Mouse (Mus musculus) erythroblast, embryonic 14.5 days (primary cell): ENCODE data around the gene Gm5741. TPM values are rescaled to one million over a fixed set of nuclear protein-coding genes. Genes with fewer than 3 reads are reported as not detected.

Source experiments
- H3K27me3 ChIP-seq: 2 replicates; pipeline ENCODE4 v1.6.1; 2012; ENCODE audit warnings: inconsistent platforms; ENCODE audit not compliant: control insufficient read depth
- H3K36me3 ChIP-seq: 2 replicates; pipeline ENCODE4 v1.6.1; 2012; ENCODE audit warnings: mild to moderate bottlenecking, inconsistent platforms; ENCODE audit not compliant: control insufficient read depth
- H3K4me1 ChIP-seq: 2 replicates; pipeline ENCODE4 v1.6.1; 2012; ENCODE audit warnings: inconsistent platforms; ENCODE audit not compliant: control insufficient read depth
- H3K4me3 ChIP-seq: replicated peaks from 2 replicates; pipeline ENCODE3; 2012; ENCODE audit warnings: moderate library complexity, mild to moderate bottlenecking, inconsistent platforms
- H3K9me3 ChIP-seq: 2 replicates; pipeline ENCODE4 v1.6.1; 2012; ENCODE audit warnings: low read length, inconsistent platforms, mixed read lengths; ENCODE audit not compliant: control insufficient read depth
- GATA1 ChIP-seq: IDR thresholded peaks from 2 replicates; pipeline ENCODE4 v1.6.1; 2012; ENCODE audit warnings: low read length, inconsistent platforms, mixed read lengths
- TAL1 ChIP-seq: IDR thresholded peaks from 3 replicates; pipeline ENCODE4 v1.6.1; 2012; ENCODE audit warnings: low read length, inconsistent platforms, mixed read lengths
- polyA plus RNA-seq: library from polyadenylated mRNA; stranded (reverse); fragments of >175 nt; gene quantifications from 2 replicates; pipeline ENCODE4 v1.2.3, GENCODE M21; 2012

Gm5741 gene
- polyA plus RNA-seq, 1 experiment = not detected

DNA sequence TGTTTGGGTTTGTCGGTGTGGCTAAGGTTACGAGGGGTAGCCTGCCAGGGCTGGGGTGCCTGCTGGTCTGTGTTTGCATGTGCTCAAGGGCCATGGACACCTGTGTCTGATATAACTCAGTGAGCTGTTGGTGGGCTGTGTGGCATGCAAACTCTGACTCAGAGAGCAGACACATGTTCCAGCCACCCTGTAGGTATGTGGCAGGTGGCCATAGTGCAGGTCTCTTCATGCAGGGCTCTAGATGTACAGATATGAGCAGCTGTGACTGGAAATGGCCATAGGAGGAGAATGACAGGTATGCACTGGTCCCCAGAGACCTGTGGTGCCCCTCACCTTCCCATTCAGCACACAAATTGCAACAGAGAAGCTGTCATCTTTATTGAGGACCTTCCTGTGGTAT is 627 bp downstream of the Gm5741 start:
- no peak for TF ChIP-seq TAL1
- TF ChIP-seq GATA1 = no peak
- Histone ChIP-seq H3K27me3 (no peaks in the 10 kb centered on the region), H3K4me1 (peaks cover 13% of the 10 kb centered on the region), H3K4me3 (no peak overlapping the region), H3K9me3 (no peaks in the 10 kb centered on the region), H3K36me3 (peaks cover 18% of the 10 kb centered on the region)

GRCm38 (mm10) chr8:85065213-85065612 is 2.6 kb downstream of the Gm5741 start:
- peaks cover 15% of the 10 kb centered on the region for H3K36me3 ChIP-seq
- H3K9me3 ChIP-seq = no peaks in the 10 kb centered on the region
- peaks cover 2% of the 10 kb centered on the region for H3K27me3 ChIP-seq
- no peak for TF ChIP-seq TAL1
- TF ChIP-seq GATA1 = no peak
- H3K4me1 ChIP-seq = peaks cover 6% of the 10 kb centered on the region
- H3K4me3 ChIP-seq = no peak overlapping the region

DNA sequence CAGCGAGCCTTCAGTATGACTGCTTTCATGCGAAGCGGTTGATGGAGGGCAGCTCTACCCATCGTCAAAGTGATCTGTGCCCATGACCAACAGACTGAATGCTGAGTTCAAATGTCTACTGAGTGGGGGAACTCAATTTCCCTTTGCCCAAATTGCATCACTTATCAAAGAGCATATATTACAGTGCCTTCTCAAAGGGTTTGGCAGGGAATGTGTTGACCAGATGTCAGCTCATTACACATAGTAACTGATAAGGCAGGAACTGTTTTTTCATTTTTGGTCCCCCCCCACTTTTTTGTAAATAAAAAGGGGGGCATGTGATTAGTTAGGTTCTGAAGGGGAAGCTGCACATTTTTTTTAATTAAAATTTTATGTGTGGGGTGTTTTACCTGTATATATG is 5.2 kb downstream of the Gm5741 start:
- TF ChIP-seq GATA1 (no peak), TAL1 (no peak)
- H3K27me3 ChIP-seq = peaks cover 5% of the 10 kb centered on the region
- H3K9me3 ChIP-seq = no peaks in the 10 kb centered on the region
- H3K36me3 ChIP-seq = peaks cover 17% of the 10 kb centered on the region
- H3K4me1 ChIP-seq = peaks cover 15% of the 10 kb centered on the region
- H3K4me3 ChIP-seq = no peak overlapping the region

GRCm38 (mm10) chr8:85059879-85060616 is 7.7 kb downstream of the Gm5741 start, which contains the start of gene Fbxw9:
Fbxw9 (plus strand) TSS chr8:85060055.
- no peak for TF ChIP-seq TAL1
- TF ChIP-seq GATA1 = no peak
- Histone ChIP-seq H3K36me3 (peaks cover 27% of the 10 kb centered on the region), H3K4me3 (peak within 1 kb of the TSS; percentile 87), H3K27me3 (peaks cover 5% of the 10 kb centered on the region), H3K4me1 (peaks cover 15% of the 10 kb centered on the region), H3K9me3 (no peaks in the 10 kb centered on the region)

DNA sequence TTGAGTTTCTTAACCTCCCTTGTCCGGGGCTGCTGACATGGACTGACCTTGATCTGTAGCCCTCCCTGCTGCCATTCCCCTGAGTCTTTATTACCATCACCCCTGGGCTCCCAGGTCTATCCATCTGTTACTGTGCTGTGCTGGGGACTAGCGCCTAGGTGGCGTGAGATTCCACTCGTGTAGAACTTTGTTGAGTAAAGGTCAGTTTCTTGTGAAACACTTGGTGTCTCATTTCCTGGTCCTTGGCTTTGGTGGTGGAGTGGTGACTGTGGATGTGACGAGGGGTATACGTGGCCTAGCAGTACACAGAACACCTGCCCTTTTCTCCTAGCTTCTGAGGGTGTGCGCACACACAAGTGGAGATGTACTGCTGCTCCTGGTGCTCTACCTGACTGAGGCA is 10.4 kb downstream of the Gm5741 start:
- Histone ChIP-seq H3K4me1 (peaks cover 15% of the 10 kb centered on the region), H3K36me3 (peaks cover 54% of the 10 kb centered on the region), H3K27me3 (peaks cover 5% of the 10 kb centered on the region), H3K4me3 (no peak overlapping the region), H3K9me3 (no peaks in the 10 kb centered on the region)
- no peak for TF ChIP-seq TAL1
- TF ChIP-seq GATA1 = no peak

- Histone ChIP-seq H3K27me3 (no peaks in the 10 kb centered on the region), H3K36me3 (peaks cover 95% of the 10 kb centered on the region), H3K4me3 (no peak overlapping the region), H3K4me1 (peaks cover 24% of the 10 kb centered on the region), H3K9me3 (no peaks in the 10 kb centered on the region)
- TF ChIP-seq TAL1 (no peak), GATA1 (no peak)
These were observed 24.2 kb downstream of the Gm5741 start for GRCm38 (mm10) chr8:85043619-85044018.

DNA sequence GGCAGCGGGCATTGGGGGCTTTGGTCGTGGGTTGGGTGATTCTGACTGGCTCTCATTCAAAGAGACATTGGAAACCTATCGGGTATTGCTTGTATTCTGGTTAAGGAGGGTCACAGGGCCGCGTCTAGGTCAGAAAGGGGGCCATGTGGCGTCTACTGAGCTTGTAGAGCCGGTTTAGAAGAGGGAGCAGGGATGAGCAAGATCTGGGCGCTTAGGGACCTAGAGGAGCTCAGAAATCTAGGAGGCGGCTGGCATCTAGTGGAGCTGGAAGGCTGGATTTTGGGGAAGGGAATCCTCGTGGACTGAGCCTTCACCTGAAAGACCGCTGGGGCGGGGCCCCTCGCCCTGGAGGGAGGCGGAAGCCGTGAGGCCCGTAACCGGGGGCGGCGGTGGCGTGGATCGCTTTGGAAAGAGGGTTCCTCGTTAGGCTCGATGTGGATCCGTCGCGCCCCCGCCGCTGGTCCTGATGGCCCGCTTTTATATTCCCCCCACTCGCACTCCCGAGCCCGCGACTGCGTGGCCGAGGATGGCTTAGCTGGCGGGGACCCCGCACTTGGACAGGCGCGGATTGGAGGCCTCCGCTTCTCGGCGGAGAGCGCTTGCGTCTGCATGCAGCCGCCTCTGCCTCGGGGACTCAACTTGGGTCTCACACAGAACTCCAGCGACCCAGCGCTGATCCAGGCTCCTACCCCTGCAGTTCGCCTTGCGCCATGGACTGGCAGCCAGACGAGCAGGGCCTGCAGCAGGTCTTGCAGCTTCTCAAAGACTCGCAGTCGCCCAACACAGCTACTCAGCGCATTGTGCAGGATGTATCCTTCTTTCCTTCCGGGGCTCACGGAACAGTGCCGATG is 29.9 kb downstream of the Gm5741 start:
- H3K36me3 ChIP-seq = peaks cover 56% of the 10 kb centered on the region
- no peaks in the 10 kb centered on the region for H3K27me3 ChIP-seq
- no peak for TF ChIP-seq TAL1
- TF ChIP-seq GATA1 = no peak
- H3K4me3 ChIP-seq = peak overlapping the region; percentile 91
- no peaks in the 10 kb centered on the region for H3K9me3 ChIP-seq
- peaks cover 66% of the 10 kb centered on the region for H3K4me1 ChIP-seq

DNA sequence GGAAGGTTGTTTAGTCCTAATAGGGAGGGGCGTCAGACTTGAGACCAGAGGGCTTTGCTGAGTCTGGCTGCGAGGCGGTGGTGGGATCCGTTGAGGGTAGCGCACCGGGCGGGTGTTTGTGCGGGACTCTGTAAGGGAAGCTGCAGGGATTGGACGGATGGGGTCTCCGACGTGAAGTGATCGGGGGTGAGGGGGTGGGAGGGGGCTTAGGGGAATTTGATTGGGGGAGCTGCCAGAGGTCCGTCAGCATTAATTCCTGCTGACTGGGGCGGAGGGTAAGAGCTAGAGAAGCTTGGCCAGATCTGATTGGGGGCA is 30.5 kb downstream of the Gm5741 start:
- H3K4me3 ChIP-seq = peak overlapping the region; percentile 91
- H3K9me3 ChIP-seq = no peaks in the 10 kb centered on the region
- H3K4me1 ChIP-seq = peaks cover 68% of the 10 kb centered on the region
- H3K36me3 ChIP-seq = peaks cover 57% of the 10 kb centered on the region
- no peak for TF ChIP-seq TAL1
- no peak for TF ChIP-seq GATA1
- H3K27me3 ChIP-seq = no peaks in the 10 kb centered on the region

DNA sequence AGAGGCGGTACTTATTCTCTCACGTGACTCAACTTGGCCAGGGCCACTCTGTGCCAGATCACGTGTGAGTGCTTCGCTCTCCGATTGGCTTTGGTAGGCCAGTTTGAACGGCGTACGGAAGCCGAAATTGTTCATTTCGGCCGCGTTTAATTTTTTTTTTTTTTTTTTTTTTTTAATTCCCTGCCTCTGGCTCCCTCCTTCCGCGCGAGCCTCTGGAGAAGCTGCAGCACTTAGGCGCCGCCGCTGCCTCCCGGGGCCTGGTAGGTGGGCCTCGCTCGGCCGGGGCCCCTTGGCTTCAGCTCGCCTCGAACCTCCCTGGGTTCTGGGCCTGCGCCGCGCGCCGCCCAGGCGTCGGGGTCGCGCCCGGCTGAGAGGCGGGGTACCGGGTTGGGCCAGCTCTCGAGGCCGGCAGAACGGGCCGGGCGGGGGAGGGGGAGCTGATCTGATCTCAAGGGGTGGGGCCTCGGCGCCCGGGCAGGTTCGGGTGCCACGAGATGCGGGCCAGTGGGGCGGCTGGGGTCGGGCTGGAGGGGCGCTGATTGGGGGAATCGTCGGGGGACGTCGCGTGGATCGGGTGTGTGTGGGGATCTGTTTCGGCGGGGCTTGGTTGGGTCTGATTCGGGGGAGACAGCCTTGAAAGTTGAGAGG is 30.9 kb downstream of the Gm5741 start, which contains the start of gene Tnpo2:
Gene Tnpo2, plus strand, starts transcription at position 198 of the 648 bp plus-strand sequence.
- peaks cover 57% of the 10 kb centered on the region for H3K36me3 ChIP-seq
- peak within 1 kb of the TSS; percentile 91 for H3K4me3 ChIP-seq
- H3K27me3 ChIP-seq = no peaks in the 10 kb centered on the region
- no peaks in the 10 kb centered on the region for H3K9me3 ChIP-seq
- TF ChIP-seq GATA1 (no peak), TAL1 (no peak)
- H3K4me1 ChIP-seq = peaks cover 72% of the 10 kb centered on the region
